In the genomic region with DNA sequence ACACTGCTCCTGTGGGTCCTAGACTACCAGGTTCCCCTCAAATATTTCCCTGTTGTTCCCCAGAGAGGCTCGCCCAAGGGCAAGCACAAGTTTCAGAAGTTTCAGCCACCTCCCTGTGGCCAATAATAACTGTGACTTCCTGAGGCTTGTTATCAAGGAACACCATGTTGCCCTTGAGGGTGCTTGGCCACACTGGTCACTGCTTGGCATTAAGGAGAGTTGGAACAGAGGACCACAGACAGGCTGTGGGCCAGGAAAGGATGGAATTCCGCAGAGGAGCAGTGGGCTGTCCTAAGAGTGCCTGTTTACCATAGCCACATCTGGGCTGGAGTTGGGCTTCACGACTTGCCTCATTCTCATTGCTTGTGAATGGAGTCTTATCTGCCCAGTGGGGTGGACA, we compare ENCODE assay signal across 24 mouse cellular contexts. TPM values are rescaled to one million over a fixed set of nuclear protein-coding genes. Genes with fewer than 3 reads are reported as not detected.
DNase-seq lines count a peak whose midpoint lies in the region; ATAC-seq lines count a peak whose summit lies in the region.
"Had no signal": no experiment of that assay in that cellular context is flagged by ENCODE, and none has a peak within 500 bp of the region (broad histone marks: within the 10 kb centered on the region; RNA-seq: fewer than 3 reads in every experiment).

No protein-coding gene starts in this region.

- no peak overlapping the region for H3K9ac ChIP-seq in heart, embryonic 16.5 days (ENCODE audit: low read length)
- H3K9ac ChIP-seq in intestine, embryonic 15.5 days = no peak overlapping the region
- H3K9ac ChIP-seq: embryonic facial prominence, embryonic 12.5 days; forebrain, embryonic 12.5 days; kidney, embryonic 15.5 days; liver, embryonic 13.5 days; lung, embryonic 14.5 days had no signal

- H3K36me3 ChIP-seq in megakaryocyte, embryonic 14.5 days (replicated peaks; ENCODE audit: low read length) = no peaks in the 10 kb centered on the region
- no peaks in the 10 kb centered on the region for H3K36me3 ChIP-seq in heart, embryonic 16.5 days (ENCODE audit: control insufficient read depth, insufficient read depth)
- no peaks in the 10 kb centered on the region for H3K36me3 ChIP-seq in intestine, embryonic 15.5 days
- H3K36me3 ChIP-seq: embryonic facial prominence, embryonic 12.5 days; forebrain, embryonic 12.5 days; hindbrain, embryonic 10.5 days; kidney, embryonic 15.5 days; liver, embryonic 13.5 days had no signal

- H3K4me2 ChIP-seq in heart, embryonic 16.5 days (ENCODE audit: low read depth, low read length) = no peak overlapping the region
- no peak overlapping the region for H3K4me2 ChIP-seq in intestine, embryonic 15.5 days (replicated peaks)
- H3K4me2 ChIP-seq: embryonic facial prominence, embryonic 12.5 days; forebrain, embryonic 12.5 days; kidney, embryonic 15.5 days; liver, embryonic 13.5 days; lung, embryonic 14.5 days; midbrain, embryonic 11.5 days had no signal

- ATAC-seq in megakaryocyte, adult 5-6 weeks (ENCODE audit: poor library complexity, severe bottlenecking) = no peak
- peak; percentile 37; the same call in 1 of the 2 replicates for ATAC-seq in heart, embryonic 16.5 days (replicated peaks; ENCODE audit: extremely low read depth, insufficient read depth, low FRiP score)
- ATAC-seq in intestine, embryonic 15.5 days = no peak

- no peaks in the 10 kb centered on the region for H3K27me3 ChIP-seq in megakaryocyte, embryonic 14.5 days (replicated peaks)
- H3K27me3 ChIP-seq in heart, embryonic 16.5 days (ENCODE audit: control insufficient read depth, insufficient read depth, low read length) = no peaks in the 10 kb centered on the region
- H3K27me3 ChIP-seq in intestine, embryonic 15.5 days (replicated peaks) = no peaks in the 10 kb centered on the region
- H3K27me3 ChIP-seq: embryonic facial prominence, embryonic 12.5 days; forebrain, embryonic 12.5 days; kidney, embryonic 15.5 days; liver, embryonic 13.5 days had no signal

- WGBS in heart, embryonic 16.5 days = 51% methylated on average over 3 of the region's 3 CpGs
- WGBS in intestine, embryonic 15.5 days = 62% methylated on average over 3 of the region's 3 CpGs

- DNase-seq in adrenal gland, postnatal 14 days = peak; percentile 18
- DNase-seq in adrenal gland, adult 2 months = no peak
- DNase-seq in heart, postnatal 4 days = peak; percentile 63
- no peak for DNase-seq in right cerebral cortex, adult 18-20 months
- DNase-seq: cerebellum, adult 11-12 months; cerebellum, postnatal 10 days; gastrocnemius, adult 2 months; kidney, adult 11 months; kidney, postnatal 4 days; liver, embryonic 13.5 days; lung, embryonic 14.5 days; right cerebral cortex, postnatal 25 days; spleen, adult 18-20 months; thymus, postnatal 14 days had no signal

- H3K27ac ChIP-seq in heart, embryonic 16.5 days (ENCODE audit: low read length) = peak overlapping the region; percentile 57; the same call in 1 of the 2 replicates
- H3K27ac ChIP-seq in intestine, embryonic 15.5 days = no peak overlapping the region
- H3K27ac ChIP-seq: embryonic facial prominence, embryonic 12.5 days; forebrain, embryonic 12.5 days; gastrocnemius, adult 2 months; hindbrain, embryonic 10.5 days; kidney, embryonic 15.5 days; liver, embryonic 13.5 days; macrophage had no signal

- peaks cover 97% of the 10 kb centered on the region for H3K4me1 ChIP-seq in megakaryocyte, embryonic 14.5 days
- H3K4me1 ChIP-seq in heart, embryonic 16.5 days (ENCODE audit: control insufficient read depth, insufficient read depth, low read length) = peaks cover 12% of the 10 kb centered on the region
- no peaks in the 10 kb centered on the region for H3K4me1 ChIP-seq in intestine, embryonic 15.5 days (replicated peaks)
- H3K4me1 ChIP-seq: forebrain, embryonic 12.5 days; hindbrain, embryonic 10.5 days; kidney, embryonic 15.5 days; liver, embryonic 13.5 days had no signal

- no peaks in the 10 kb centered on the region for H3K9me3 ChIP-seq in megakaryocyte, embryonic 14.5 days
- H3K9me3 ChIP-seq in heart, embryonic 16.5 days (replicated peaks; ENCODE audit: control insufficient read depth, low read length) = no peaks in the 10 kb centered on the region
- no peaks in the 10 kb centered on the region for H3K9me3 ChIP-seq in intestine, embryonic 15.5 days
- H3K9me3 ChIP-seq: embryonic facial prominence, embryonic 12.5 days; forebrain, embryonic 12.5 days; hindbrain, embryonic 10.5 days; kidney, embryonic 15.5 days; liver, embryonic 13.5 days had no signal

- H3K4me3 ChIP-seq in megakaryocyte, embryonic 14.5 days (replicated peaks) = peak overlapping the region; percentile 44
- H3K4me3 ChIP-seq in heart, embryonic 16.5 days (ENCODE audit: low read length) = no peak overlapping the region
- H3K4me3 ChIP-seq in intestine, embryonic 15.5 days (replicated peaks) = no peak overlapping the region
- H3K4me3 ChIP-seq: embryonic facial prominence, embryonic 12.5 days; forebrain, embryonic 12.5 days; gastrocnemius, adult 2 months; hindbrain, embryonic 10.5 days; kidney, embryonic 15.5 days; liver, embryonic 13.5 days had no signal

RNA-seq across cellular contexts. Expression of a gene that starts 24.5 kb away (rescaled TPM):
- 6.3 and 8.9 TPM in 2 replicates for total RNA-seq in adrenal gland, postnatal 14 days (2021)
- total RNA-seq in adrenal gland, adult 2 months (2021) = 10 to 100 TPM in 1 of 2 experiments, 1 to 10 TPM in 1; 9.1 to 21.7 TPM
- 17.1 and 32.8 TPM in 2 replicates for polyA plus RNA-seq in adrenal gland, adult 2 months (2012; rRNA removed)
- polyA plus RNA-seq in megakaryocyte, embryonic 14.5 days (2012; ENCODE audit: insufficient read depth, low replicate concordance) = 3.9 and 4.7 TPM in 2 replicates
- total RNA-seq in megakaryocyte, adult 5-6 weeks (2015) = not detected in 2 replicates
- total RNA-seq in megakaryocyte, adult 5-6 weeks (2017) = not detected in 2 replicates
- 9.2 and 10.3 TPM in 2 replicates for polyA plus RNA-seq in heart, embryonic 16.5 days (2015; fragmentation: Nextera tagmentation; extraction: Ambion mirVana)
- 10 to 100 TPM; 65.2 to 65.7 TPM for total RNA-seq in heart, postnatal 4 days (2021)
- 2.0 and 2.8 TPM in 2 replicates for polyA plus RNA-seq in intestine, embryonic 15.5 days (2015; fragmentation: Nextera tagmentation; extraction: Ambion mirVana)

Comparison
In these comparisons a context has a peak if more than half of its experiments do, and no peak if none do; other contexts are left out.
1. DNase-seq: peak in adrenal gland, postnatal 14 days (single experiment) and heart, postnatal 4 days (single experiment); none in adrenal gland, adult 2 months (single experiment) and right cerebral cortex, adult 18-20 months (single experiment).